Mouse (Mus musculus) thymus, adult 2 months (tissue): ENCODE data around the gene C1ql2.

Experiments used
- CTCF ChIP-seq: fragments of 200-500 bp; IDR thresholded peaks from 2 replicates; pipeline ENCODE4 v1.5.1; 2012; ENCODE audit warnings: mild to moderate bottlenecking, control low read depth, low read length, moderate library complexity, borderline replicate concordance; ENCODE audit not compliant: control insufficient read depth, poor library complexity, insufficient read depth; ENCODE audit errors: extremely low read depth
- POLR2A ChIP-seq: fragments of 200-500 bp; IDR thresholded peaks from 2 replicates; pipeline ENCODE4 v1.6.1; 2012; ENCODE audit warnings: mild to moderate bottlenecking, low read length, control low read depth, moderate library complexity; ENCODE audit not compliant: control insufficient read depth, poor library complexity, insufficient read depth; ENCODE audit errors: extremely low read depth

GRCm38 (mm10) chr1:120341172-120341675, 842 bp downstream of the C1ql2 start:
- TF ChIP-seq POLR2A (no peak), CTCF (no peak)
